ENCODE assay signal across 7 mouse cellular contexts in genomic region chr5:115632358-115632714, GRCm38 (mm10). TPM values are rescaled to one million over a fixed set of nuclear protein-coding genes. Genes with fewer than 3 reads are reported as not detected.
A peak's percentile ranks its signal among the peaks of the same experiment; 100 is the strongest.
DNase-seq lines count a peak whose midpoint lies in the region; ATAC-seq and TF ChIP-seq lines count a peak whose summit lies in the region.

No protein-coding gene starts in this region.

- peak; percentile 57 for DNase-seq in 416B (ENCODE audit: low read depth)
- DNase-seq in cerebellum, adult 2 months: peak; percentile 42 to 53
- DNase-seq in gastrocnemius, postnatal 14 days: peak; percentile 40
- peak; percentile 54 to 63 for DNase-seq in kidney, postnatal 4 days
- DNase-seq in thymus, postnatal 10 days (ENCODE audit: low spot score in 2 of 2): peak; percentile 37 to 43

- intact Hi-C loops in gastrocnemius, postnatal 14 days (cut with DNase I; ENCODE audit: low total_unique reads): no loop called here

- peaks cover 32% of the 10 kb centered on the region for H3K36me3 ChIP-seq in E14TG2a.4 (ENCODE audit: insufficient read depth, low read length)
- no peaks in the 10 kb centered on the region for H3K36me3 ChIP-seq in midbrain, embryonic 15.5 days (replicated peaks)

- 3% methylated on average over 30 of the region's 30 CpGs for whole genome bisulfite sequencing in cerebellum, adult 2 months
- WGBS in midbrain, embryonic 15.5 days: 1% methylated on average over 30 of the region's 30 CpGs

- TF ChIP-seq CTCF in E14TG2a.4 (conservative IDR thresholded peaks at IDR 0.05; ENCODE audit: low read length): no peak
- TF ChIP-seq CTCF in cerebellum, adult 2 months (IDR thresholded peaks at IDR 0.05; ENCODE audit: borderline replicate concordance, insufficient read depth, low read depth, low read length): no peak

- no peak for ATAC-seq in midbrain, embryonic 15.5 days (replicated peaks)

- H3K4me1 ChIP-seq in E14TG2a.4 (replicated peaks; ENCODE audit: low read depth, low read length): peaks cover 77% of the 10 kb centered on the region
- H3K4me1 ChIP-seq in cerebellum, adult 2 months (ENCODE audit: control insufficient read depth, insufficient read depth, low read length): peaks cover 15% of the 10 kb centered on the region
- H3K4me1 ChIP-seq in midbrain, embryonic 15.5 days: peaks cover 51% of the 10 kb centered on the region

- no peaks in the 10 kb centered on the region for H3K9me3 ChIP-seq in E14TG2a.4 (ENCODE audit: low read length)
- H3K9me3 ChIP-seq in midbrain, embryonic 15.5 days: no peaks in the 10 kb centered on the region

- peak overlapping the region; percentile 97 for H3K4me3 ChIP-seq in E14TG2a.4 (replicated peaks; ENCODE audit: low read length)
- peak overlapping the region; percentile 92 for H3K4me3 ChIP-seq in cerebellum, adult 2 months (replicated peaks; ENCODE audit: insufficient read depth, low read depth, low read length)
- peak overlapping the region; percentile 75 for H3K4me3 ChIP-seq in midbrain, embryonic 15.5 days

- peaks cover 5% of the 10 kb centered on the region; the same call in 1 of the 2 replicates for H3K27me3 ChIP-seq in E14TG2a.4 (ENCODE audit: insufficient read depth, low read length)
- no peaks in the 10 kb centered on the region for H3K27me3 ChIP-seq in cerebellum, adult 2 months (ENCODE audit: control insufficient read depth, insufficient read depth, low read length)
- H3K27me3 ChIP-seq in midbrain, embryonic 15.5 days (replicated peaks): no peaks in the 10 kb centered on the region

- no peak overlapping the region; the same call in 1 of the 2 replicates for H3K27ac ChIP-seq in cerebellum, adult 2 months (ENCODE audit: insufficient read depth, low read length)
- H3K27ac ChIP-seq in midbrain, embryonic 15.5 days: peak overlapping the region; percentile 90

- peak overlapping the region; percentile 63 for H3K9ac ChIP-seq in midbrain, embryonic 15.5 days

- peak overlapping the region; percentile 67 for H3K4me2 ChIP-seq in midbrain, embryonic 15.5 days

- no peak for TF ChIP-seq POLR2A in cerebellum, adult 2 months (IDR thresholded peaks at IDR 0.05; ENCODE audit: borderline replicate concordance, insufficient read depth, low read length)

RNA-seq across cellular contexts. Expression of gene Rab35, which starts 0.6 kb away (rescaled TPM):
- polyA plus RNA-seq in cerebellum, adult 2 months (2012; rRNA removed): 86.2 and 87.8 TPM in 2 replicates
- total RNA-seq in gastrocnemius, postnatal 14 days (2021): 10 to 100 TPM; 28.9 to 35.2 TPM
- 18.7 and 19.2 TPM in 2 replicates for polyA plus RNA-seq in midbrain, embryonic 15.5 days (2015; fragmentation: Nextera tagmentation; extraction: Ambion mirVana)
